Mouse (Mus musculus) intestine, embryonic 15.5 days (tissue): ENCODE measurements at regions not wholly inside any gene's neighbourhood (a gene's known extent, or its start where the extent isn't known, plus 50 kb on each side); places are given as distances from the start of the nearest gene placed in this dataset.

Experiments
- ATAC-seq: fragments of 200-750 bp; cut with Nextera tagmentation; 2 replicates; pipeline ENCODE4 v1.8.0; 2017; ENCODE audit warnings: moderate TSS enrichment, moderate library complexity
- H3K27ac ChIP-seq: fragments of 300-500 bp; sonication (generic); 2 replicates; pipeline ENCODE4 v1.5.1; 2015; ENCODE audit warnings: mild to moderate bottlenecking, inconsistent platforms
- H3K27me3 ChIP-seq: fragments of 300-500 bp; sonication (generic); replicated peaks from 2 replicates; pipeline ENCODE4 v1.6.1; 2015; ENCODE audit warnings: inconsistent platforms
- H3K36me3 ChIP-seq: fragments of 300-500 bp; sonication (generic); 2 replicates; pipeline ENCODE4 v1.6.1; 2015; ENCODE audit warnings: inconsistent platforms
- H3K4me1 ChIP-seq: fragments of 300-500 bp; sonication (generic); replicated peaks from 2 replicates; pipeline ENCODE4 v1.6.1; 2015; ENCODE audit warnings: inconsistent platforms
- H3K4me2 ChIP-seq: fragments of 300-500 bp; sonication (generic); replicated peaks from 2 replicates; pipeline ENCODE4 v1.6.1; 2015; ENCODE audit warnings: mild to moderate bottlenecking, inconsistent platforms
- H3K4me3 ChIP-seq: fragments of 300-500 bp; sonication (generic); replicated peaks from 2 replicates; pipeline ENCODE4 v1.5.1; 2015; ENCODE audit warnings: inconsistent platforms
- H3K9ac ChIP-seq: fragments of 300-500 bp; sonication (generic); 2 replicates; pipeline ENCODE4 v1.6.1; 2015; ENCODE audit warnings: inconsistent platforms
- H3K9me3 ChIP-seq: fragments of 300-500 bp; sonication (generic); 2 replicates; pipeline ENCODE4 v1.6.1; 2016; ENCODE audit warnings: inconsistent platforms
- WGBS: fragments of 180-500 bp; shearing (Covaris S2); methylation state at CpG from one replicate; pipeline ENCODE4 v1.1.7; 2015; 5-methylcytosine and 5-hydroxymethylcytosine counted together

DNA sequence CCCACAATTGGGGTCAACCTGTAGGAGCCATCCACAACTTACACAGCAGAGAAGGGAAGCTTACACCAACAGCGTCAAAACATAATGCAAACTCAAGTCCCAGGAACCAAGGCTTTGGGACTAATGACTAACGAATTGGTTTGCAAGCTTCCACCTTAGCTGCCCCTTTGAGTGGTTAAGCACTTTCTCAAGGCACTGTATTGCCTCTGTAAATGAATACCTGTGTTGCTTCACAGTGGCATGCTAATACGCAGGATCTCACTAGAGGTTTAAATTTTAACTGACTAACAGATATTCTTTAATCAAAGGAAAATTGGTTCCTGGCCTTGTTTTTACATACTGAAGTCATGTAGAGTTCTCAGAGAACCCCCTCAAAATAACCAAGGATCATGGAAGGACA, 261.8 kb upstream of the Vstm2b start:
- ATAC-seq: no peak
- Histone ChIP-seq H3K27ac (no peak overlapping the region), H3K4me2 (no peak overlapping the region), H3K4me3 (no peak overlapping the region), H3K9me3 (no peaks in the 10 kb centered on the region), H3K27me3 (no peaks in the 10 kb centered on the region), H3K9ac (no peak overlapping the region), H3K4me1 (no peaks in the 10 kb centered on the region), H3K36me3 (no peaks in the 10 kb centered on the region)
- WGBS: 77% methylated on average over 3 of the region's 3 CpGs

DNA sequence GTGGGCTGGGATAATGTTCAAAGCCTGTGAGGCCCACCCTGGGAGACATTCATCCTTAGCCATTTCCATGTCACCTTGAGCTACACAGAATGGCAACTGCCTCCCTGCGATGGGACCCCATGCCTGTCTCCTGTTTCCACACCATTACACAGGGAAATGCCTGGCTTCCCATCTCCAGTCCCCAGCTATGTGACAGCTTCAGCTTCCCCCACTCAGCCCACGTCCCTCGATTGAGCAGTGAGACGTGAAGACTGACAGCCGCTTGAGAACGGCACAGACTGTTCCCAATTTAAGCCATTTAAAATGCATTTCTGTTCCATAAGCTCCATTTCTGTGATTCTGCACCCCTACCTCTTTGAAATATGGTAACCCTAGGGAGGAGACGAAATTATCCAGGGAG, 243.1 kb upstream of the Vstm2b start:
- 85% methylated on average over 7 of the region's 7 CpGs for WGBS

DNA sequence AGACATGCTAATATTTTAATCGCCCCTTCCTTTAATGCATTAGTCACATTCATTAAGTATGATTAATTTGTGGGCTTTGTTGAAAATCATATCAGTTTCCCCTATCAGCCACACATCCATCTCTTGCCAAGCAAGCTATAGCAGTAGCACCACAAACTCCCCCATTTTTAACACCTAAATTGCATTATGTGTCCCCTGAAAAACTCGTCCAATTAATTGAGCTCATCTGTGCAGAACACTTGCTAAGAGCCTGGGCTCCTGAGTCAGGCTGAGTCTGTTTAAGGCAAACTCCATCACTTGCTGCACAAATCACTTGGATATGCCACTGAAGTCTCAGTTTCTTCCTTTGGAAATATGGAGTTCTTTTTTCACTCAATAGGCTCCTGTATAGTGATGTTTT, 242.7 kb upstream of the Vstm2b start:
- no peaks in the 10 kb centered on the region for H3K27me3 ChIP-seq
- no peak overlapping the region for H3K27ac ChIP-seq
- H3K9me3 ChIP-seq: no peaks in the 10 kb centered on the region
- H3K36me3 ChIP-seq: no peaks in the 10 kb centered on the region
- H3K4me2 ChIP-seq: no peak overlapping the region
- 81% methylated on average over 2 of the region's 2 CpGs for WGBS
- H3K4me1 ChIP-seq: no peaks in the 10 kb centered on the region
- H3K9ac ChIP-seq: no peak overlapping the region
- ATAC-seq: no peak
- no peak overlapping the region for H3K4me3 ChIP-seq

More for the DNA sequence above, 243.1 kb upstream of the Vstm2b start:
- Histone ChIP-seq H3K4me1 (no peaks in the 10 kb centered on the region), H3K4me3 (no peak overlapping the region), H3K36me3 (no peaks in the 10 kb centered on the region), H3K9me3 (no peaks in the 10 kb centered on the region), H3K27ac (no peak overlapping the region), H3K9ac (no peak overlapping the region), H3K27me3 (no peaks in the 10 kb centered on the region), H3K4me2 (no peak overlapping the region)
- ATAC-seq: no peak

DNA sequence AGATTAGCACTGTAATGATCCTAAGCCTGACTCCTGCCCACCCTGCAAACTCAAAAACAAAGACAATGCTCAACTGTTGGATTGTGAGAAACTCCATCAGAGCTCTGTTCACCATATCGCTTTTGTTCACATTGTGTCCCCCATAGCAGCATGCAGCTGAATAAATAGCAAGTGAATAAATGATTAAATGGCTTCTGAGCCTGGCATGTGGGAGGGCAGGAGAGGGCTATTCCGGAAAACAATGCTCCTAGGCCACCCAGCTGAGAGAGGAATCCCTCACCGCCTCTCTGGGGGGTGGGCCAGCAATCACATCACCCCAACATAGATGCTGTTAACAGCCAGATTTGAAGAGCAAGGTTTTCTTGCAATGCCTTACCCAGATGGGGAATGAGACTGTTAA, 238.5 kb upstream of the Vstm2b start:
- no peaks in the 10 kb centered on the region for H3K36me3 ChIP-seq
- H3K27ac ChIP-seq: no peak overlapping the region
- 44% methylated on average over 3 of the region's 3 CpGs for WGBS
- no peak overlapping the region for H3K4me3 ChIP-seq
- no peaks in the 10 kb centered on the region for H3K9me3 ChIP-seq
- no peaks in the 10 kb centered on the region for H3K27me3 ChIP-seq
- H3K4me1 ChIP-seq: no peaks in the 10 kb centered on the region
- no peak overlapping the region for H3K9ac ChIP-seq
- H3K4me2 ChIP-seq: no peak overlapping the region
- ATAC-seq: no peak

DNA sequence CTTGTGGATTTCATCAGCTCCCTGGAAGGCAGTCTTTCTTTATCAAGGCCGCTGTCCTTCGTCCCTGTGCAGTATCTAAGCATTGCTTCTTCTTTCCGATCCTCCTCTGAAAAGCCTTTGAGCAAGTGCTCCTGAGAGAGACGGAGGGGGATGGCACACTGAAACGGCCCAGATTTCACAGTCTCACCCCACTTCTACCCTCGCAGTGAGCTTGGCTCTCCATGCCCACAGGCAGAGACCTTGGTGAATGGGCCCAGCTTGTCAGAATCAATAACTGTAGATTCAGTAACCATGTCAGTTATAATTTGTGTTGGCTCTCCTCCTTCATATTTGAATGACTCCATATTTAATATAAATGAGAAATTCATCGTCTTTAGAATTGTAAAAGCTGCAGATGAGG, 234.3 kb upstream of the Vstm2b start:
- Histone ChIP-seq H3K9me3 (no peaks in the 10 kb centered on the region), H3K9ac (no peak overlapping the region), H3K36me3 (no peaks in the 10 kb centered on the region), H3K4me1 (no peaks in the 10 kb centered on the region), H3K4me2 (no peak overlapping the region), H3K27me3 (no peaks in the 10 kb centered on the region), H3K4me3 (no peak overlapping the region), H3K27ac (no peak overlapping the region)
- WGBS: 55% methylated on average over 7 of the region's 7 CpGs
- ATAC-seq: no peak

DNA sequence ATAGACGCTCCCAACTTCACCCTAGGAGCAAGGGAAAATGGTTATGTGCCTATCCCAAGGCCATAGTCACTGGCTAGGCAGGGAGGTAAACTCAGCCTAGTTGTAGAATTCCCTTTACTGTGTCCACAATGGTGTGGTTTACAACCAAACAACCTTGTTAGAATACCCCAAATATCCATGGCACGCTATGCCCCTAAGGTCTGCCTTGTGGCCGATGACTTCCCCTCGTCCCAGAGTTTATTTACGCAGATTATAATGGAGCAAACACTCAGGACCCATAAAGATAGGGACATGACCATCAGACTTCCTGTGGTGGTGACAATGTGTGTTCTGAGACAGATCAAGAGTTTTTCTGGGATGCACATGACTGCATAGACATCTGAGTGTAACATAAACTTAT, 231.5 kb upstream of the Vstm2b start:
- Histone ChIP-seq H3K9me3 (no peaks in the 10 kb centered on the region), H3K4me2 (no peak overlapping the region), H3K4me1 (no peaks in the 10 kb centered on the region), H3K36me3 (no peaks in the 10 kb centered on the region), H3K27ac (no peak overlapping the region), H3K27me3 (no peaks in the 10 kb centered on the region), H3K4me3 (no peak overlapping the region), H3K9ac (no peak overlapping the region)
- no peak for ATAC-seq
- 72% methylated on average over 5 of the region's 5 CpGs for WGBS

DNA sequence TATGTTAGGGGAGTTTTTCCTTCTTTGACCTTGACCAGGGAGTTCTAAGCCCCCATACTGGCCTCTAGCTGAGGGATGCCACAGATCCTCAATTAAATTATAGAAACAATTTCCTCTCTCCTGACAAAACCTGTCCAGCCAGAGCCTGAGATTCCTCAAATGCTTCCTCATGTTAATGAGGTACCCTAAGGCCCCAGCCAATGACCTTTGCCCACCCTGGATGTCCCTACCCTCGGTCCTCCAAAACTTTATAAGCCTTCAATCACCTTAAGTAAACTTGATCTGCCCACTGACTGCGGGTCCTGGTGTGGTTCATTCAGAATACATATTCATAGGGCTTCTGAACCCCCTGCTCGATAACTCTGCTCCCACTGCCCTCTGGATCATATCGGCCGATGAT, 227.7 kb upstream of the Vstm2b start:
- H3K27me3 ChIP-seq: no peaks in the 10 kb centered on the region
- H3K36me3 ChIP-seq: no peaks in the 10 kb centered on the region
- no peaks in the 10 kb centered on the region for H3K9me3 ChIP-seq
- H3K4me3 ChIP-seq: no peak overlapping the region
- WGBS: 55% methylated on average over 5 of the region's 5 CpGs
- H3K27ac ChIP-seq: no peak overlapping the region
- no peaks in the 10 kb centered on the region for H3K4me1 ChIP-seq
- ATAC-seq: 0 out of 2 replicates have a peak, but pooled peaks have one; percentile 39
- no peak overlapping the region for H3K4me2 ChIP-seq
- H3K9ac ChIP-seq: no peak overlapping the region

DNA sequence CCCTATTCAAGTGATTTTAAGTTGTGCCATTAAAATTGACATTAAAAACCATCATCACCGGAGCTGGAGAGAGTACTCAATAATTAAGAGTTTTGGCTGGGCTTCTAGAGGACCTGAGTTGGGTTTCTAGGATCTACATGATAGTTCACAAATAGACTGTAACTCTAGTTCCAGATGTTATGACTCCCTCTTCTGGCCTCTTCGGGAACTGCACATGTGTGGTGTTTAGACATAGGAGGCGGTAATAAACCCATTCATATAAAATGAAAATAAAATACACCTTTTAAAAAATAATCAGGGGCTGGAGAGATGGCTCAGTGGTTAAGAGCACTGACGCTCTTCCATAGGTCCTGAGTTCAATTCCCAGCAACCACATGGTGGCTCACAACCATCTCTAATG, 227.1 kb upstream of the Vstm2b start:
- Histone ChIP-seq H3K9me3 (no peaks in the 10 kb centered on the region), H3K27me3 (no peaks in the 10 kb centered on the region), H3K36me3 (no peaks in the 10 kb centered on the region), H3K4me1 (no peaks in the 10 kb centered on the region), H3K27ac (no peak overlapping the region), H3K4me2 (no peak overlapping the region), H3K4me3 (no peak overlapping the region), H3K9ac (no peak overlapping the region)
- ATAC-seq: no peak
- 92% methylated on average over 4 of the region's 4 CpGs for WGBS

DNA sequence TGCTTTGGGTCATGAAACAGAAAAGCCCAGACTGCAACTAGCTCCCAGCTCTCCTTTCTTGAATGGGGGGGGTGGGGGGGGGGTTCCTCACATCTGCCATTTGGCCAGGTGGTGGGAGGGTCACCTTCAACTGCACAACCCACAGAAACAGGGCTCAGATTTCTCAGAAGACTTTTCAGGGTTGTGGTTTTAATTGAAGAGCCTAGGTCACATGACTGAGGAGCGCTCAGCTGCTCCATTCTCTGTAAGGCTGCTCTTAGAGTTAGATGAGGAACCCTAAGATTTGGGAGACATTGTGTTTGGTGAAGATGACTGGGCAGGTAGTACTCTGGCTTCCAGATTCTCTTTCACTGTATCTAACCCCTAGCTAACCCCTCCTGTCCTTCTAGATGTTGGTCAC, 225.8 kb upstream of the Vstm2b start:
- Histone ChIP-seq H3K4me3 (no peak overlapping the region), H3K36me3 (no peaks in the 10 kb centered on the region), H3K4me2 (no peak overlapping the region), H3K27ac (no peak overlapping the region), H3K9me3 (no peaks in the 10 kb centered on the region), H3K9ac (no peak overlapping the region), H3K4me1 (no peaks in the 10 kb centered on the region), H3K27me3 (no peaks in the 10 kb centered on the region)
- WGBS: 85% methylated on average over 1 of the region's 1 CpGs
- no peak for ATAC-seq

DNA sequence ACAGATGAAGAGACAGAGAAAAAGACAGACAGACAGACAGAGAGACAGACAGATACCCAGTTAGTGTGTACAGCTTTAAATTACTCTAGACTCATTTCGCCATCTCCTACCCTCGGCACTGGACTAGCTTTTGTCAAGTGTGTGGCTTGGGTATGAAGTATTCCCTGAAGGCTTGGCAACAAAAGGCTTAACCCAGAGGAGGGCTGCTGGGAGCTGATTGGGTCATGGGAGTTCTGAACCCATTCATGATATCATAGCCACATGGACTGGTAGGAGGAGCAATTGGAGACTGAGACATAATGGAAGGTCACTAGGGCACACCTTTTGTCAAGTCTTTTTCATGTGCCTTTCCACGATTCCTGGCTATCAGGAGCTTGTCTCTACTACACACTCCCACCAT, 223.7 kb upstream of the Vstm2b start:
- no peaks in the 10 kb centered on the region for H3K36me3 ChIP-seq
- no peak overlapping the region for H3K4me3 ChIP-seq
- no peak overlapping the region for H3K27ac ChIP-seq
- no peak overlapping the region for H3K9ac ChIP-seq
- H3K9me3 ChIP-seq: no peaks in the 10 kb centered on the region
- no peak for ATAC-seq
- H3K27me3 ChIP-seq: no peaks in the 10 kb centered on the region
- 75% methylated on average over 3 of the region's 3 CpGs for WGBS
- no peaks in the 10 kb centered on the region for H3K4me1 ChIP-seq
- H3K4me2 ChIP-seq: no peak overlapping the region

DNA sequence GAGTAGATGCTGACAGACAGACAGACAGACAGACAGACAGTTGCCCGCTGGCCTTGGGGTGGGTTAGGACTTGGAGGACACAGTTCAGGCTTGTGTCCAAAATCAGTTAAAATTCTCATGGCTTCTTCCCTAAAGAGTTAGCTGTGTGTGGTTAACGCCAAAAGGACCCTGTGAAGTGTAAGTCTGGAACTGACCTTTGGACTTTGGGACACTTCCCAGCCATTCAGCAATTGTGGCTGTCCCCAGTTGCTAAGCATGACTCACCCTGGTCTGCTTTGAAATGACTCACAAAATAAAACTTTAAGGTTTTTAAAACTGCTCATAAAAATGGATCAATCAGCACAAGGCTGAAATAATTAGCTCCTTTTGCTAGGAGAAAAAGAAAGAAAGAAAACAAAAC, 220.5 kb upstream of the Vstm2b start:
- 0 out of 2 replicates have a peak overlapping the region, but pooled peaks have one; percentile 17 for H3K27ac ChIP-seq
- H3K4me2 ChIP-seq: no peak overlapping the region
- H3K27me3 ChIP-seq: no peaks in the 10 kb centered on the region
- no peaks in the 10 kb centered on the region for H3K36me3 ChIP-seq
- 58% methylated on average over 2 of the region's 2 CpGs for WGBS
- H3K9ac ChIP-seq: no peak overlapping the region
- H3K9me3 ChIP-seq: no peaks in the 10 kb centered on the region
- H3K4me1 ChIP-seq: no peaks in the 10 kb centered on the region
- ATAC-seq: peak; percentile 95
- H3K4me3 ChIP-seq: no peak overlapping the region

DNA sequence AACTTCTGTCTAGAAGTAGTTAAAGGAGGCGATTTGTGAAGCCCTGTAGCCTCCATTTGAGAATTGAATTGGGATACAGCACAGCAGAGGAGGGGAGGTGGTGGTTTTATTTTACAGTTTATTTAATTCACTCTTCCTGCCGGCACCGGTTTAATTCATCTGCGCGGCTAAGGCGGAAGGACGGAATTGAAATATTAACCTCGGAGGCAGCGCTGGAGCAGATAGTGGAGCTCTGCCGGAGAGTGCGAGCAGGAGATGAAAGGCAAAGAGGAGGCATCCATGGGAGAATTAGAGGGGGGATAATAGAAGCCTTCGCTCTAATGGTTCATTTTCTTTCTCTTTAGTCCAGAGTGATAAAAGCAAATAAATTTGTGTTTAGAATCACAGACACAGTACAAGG, 217.6 kb upstream of the Vstm2b start:
- ATAC-seq: no peak
- Histone ChIP-seq H3K27me3 (no peaks in the 10 kb centered on the region), H3K9ac (no peak overlapping the region), H3K4me3 (no peak overlapping the region), H3K36me3 (no peaks in the 10 kb centered on the region), H3K27ac (no peak overlapping the region), H3K4me1 (no peaks in the 10 kb centered on the region), H3K9me3 (no peaks in the 10 kb centered on the region), H3K4me2 (no peak overlapping the region)
- 58% methylated on average over 12 of the region's 12 CpGs for WGBS

DNA sequence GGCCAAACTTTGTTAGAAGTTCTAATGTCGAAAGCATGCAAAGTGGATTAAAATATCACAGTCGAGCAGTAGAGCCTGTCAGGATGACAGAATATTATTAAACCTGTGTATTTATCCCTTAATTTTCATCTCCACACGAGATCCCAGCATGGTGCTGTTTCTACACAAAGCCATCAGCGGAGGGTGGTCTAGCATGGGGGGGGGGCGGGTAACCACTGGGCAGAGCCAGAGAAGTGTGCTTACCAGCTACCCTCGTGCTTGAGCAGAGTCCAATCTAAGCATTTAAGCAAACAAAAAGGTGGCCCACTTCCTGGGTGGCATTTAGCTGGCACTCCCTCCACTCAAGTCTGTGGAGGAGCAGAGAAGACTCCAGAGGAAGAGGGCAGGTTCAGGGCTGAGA, 217.1 kb upstream of the Vstm2b start:
- H3K4me1 ChIP-seq: no peaks in the 10 kb centered on the region
- H3K27ac ChIP-seq: no peak overlapping the region
- 49% methylated on average over 6 of the region's 6 CpGs for WGBS
- no peaks in the 10 kb centered on the region for H3K36me3 ChIP-seq
- no peak overlapping the region for H3K9ac ChIP-seq
- no peak overlapping the region for H3K4me2 ChIP-seq
- no peak overlapping the region for H3K4me3 ChIP-seq
- H3K9me3 ChIP-seq: no peaks in the 10 kb centered on the region
- no peaks in the 10 kb centered on the region for H3K27me3 ChIP-seq
- no peak for ATAC-seq

DNA sequence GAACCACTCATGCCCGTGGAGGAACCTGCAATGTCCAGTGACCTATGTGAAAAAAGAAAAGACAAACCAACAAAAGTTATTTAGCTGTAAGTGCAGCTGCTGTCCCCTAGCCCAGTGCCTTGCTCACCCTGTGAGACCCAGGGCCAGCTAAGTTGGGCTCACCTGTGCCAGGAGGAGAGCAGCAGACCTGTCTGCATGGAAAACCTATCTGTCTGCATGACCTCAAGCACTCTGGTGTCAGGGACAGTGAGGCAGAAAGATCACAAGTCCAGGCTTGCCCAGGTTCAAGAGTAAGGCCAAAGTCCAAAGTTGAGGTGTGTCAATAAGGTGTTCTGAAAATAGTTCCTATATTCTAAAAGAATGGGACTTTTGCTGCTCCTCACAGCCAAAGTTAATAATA, 215.0 kb upstream of the Vstm2b start:
- whole genome bisulfite sequencing: 66% methylated on average over 1 of the region's 1 CpGs
- ATAC-seq: peak; percentile 64

More for the DNA sequence above, 215.0 kb upstream of the Vstm2b start:
- no peak overlapping the region for H3K4me3 ChIP-seq
- no peaks in the 10 kb centered on the region for H3K36me3 ChIP-seq
- no peak overlapping the region for H3K4me2 ChIP-seq
- no peak overlapping the region for H3K9ac ChIP-seq
- H3K4me1 ChIP-seq: no peaks in the 10 kb centered on the region
- H3K9me3 ChIP-seq: no peaks in the 10 kb centered on the region
- H3K27ac ChIP-seq: no peak overlapping the region
- no peaks in the 10 kb centered on the region for H3K27me3 ChIP-seq
